Mouse (Mus musculus): ENCODE measurements around the gene C030005K15Rik. TPM values are rescaled to one million over a fixed set of nuclear protein-coding genes. Genes with fewer than 3 reads are reported as not detected.
A peak's percentile ranks its signal among the peaks of the same experiment; 100 is the strongest.
"Not testable (repeated sequence)": the region's sequence is repeated elsewhere in the genome, so short reads cannot be mapped to it uniquely, and the experiment has no call there.

C030005K15Rik gene
- polyA plus RNA-seq (2015; fragmentation: Nextera tagmentation; extraction: Ambion mirVana) = not detected in 2 replicates

DNA sequence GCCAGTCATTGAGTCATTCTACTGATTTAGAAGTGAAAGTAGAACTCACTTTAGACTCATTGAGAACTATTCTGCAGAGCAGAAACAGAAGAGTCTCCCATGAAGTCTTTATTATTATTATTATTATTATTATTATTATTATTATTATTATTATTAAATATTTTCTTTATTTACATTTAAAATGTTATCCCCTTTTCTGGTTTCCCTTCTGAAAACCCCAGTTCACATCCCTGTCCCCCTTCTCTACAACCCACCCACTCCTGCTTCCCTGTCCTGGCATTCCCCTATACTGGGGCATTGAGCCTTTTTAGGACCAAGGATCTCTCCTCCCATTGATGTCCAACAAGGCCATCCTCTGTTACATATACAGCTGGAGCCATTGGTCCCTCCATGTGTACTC is at the start of gene C030005K15Rik:
Gene C030005K15Rik (minus strand): TSS at position 101 of the 400 bp plus-strand sequence.
- not testable (repeated sequence) for H3K9ac ChIP-seq (ENCODE audit: low read length); H3K36me3 ChIP-seq (ENCODE audit: control insufficient read depth, insufficient read depth, low read length); H3K27me3 ChIP-seq (ENCODE audit: control insufficient read depth, insufficient read depth, low read length); H3K27ac ChIP-seq (replicated peaks); H3K9me3 ChIP-seq (ENCODE audit: control insufficient read depth, low read length); H3K4me2 ChIP-seq (replicated peaks; ENCODE audit: low read depth); DNase-seq (ENCODE audit: low spot score); ATAC-seq (ENCODE audit: low FRiP score, low TSS enrichment); H3K4me1 ChIP-seq (replicated peaks; ENCODE audit: control insufficient read depth, insufficient read depth); H3K4me3 ChIP-seq (ENCODE audit: low read depth, low read length)

GRCm38 (mm10) chr10:97768171-97768749 is 41.7 kb upstream of the C030005K15Rik start:
- no peaks in the 10 kb centered on the region for H3K27me3 ChIP-seq (ENCODE audit: control insufficient read depth, insufficient read depth, low read length)
- no peak overlapping the region for H3K4me3 ChIP-seq (ENCODE audit: low read depth, low read length)
- H3K9me3 ChIP-seq (ENCODE audit: control insufficient read depth, low read length) = no peaks in the 10 kb centered on the region
- WGBS = 62% methylated on average over 5 of the region's 5 CpGs
- no peak overlapping the region for H3K27ac ChIP-seq (replicated peaks)
- H3K36me3 ChIP-seq (ENCODE audit: control insufficient read depth, insufficient read depth, low read length) = no peaks in the 10 kb centered on the region
- H3K4me1 ChIP-seq (replicated peaks; ENCODE audit: control insufficient read depth, insufficient read depth) = no peaks in the 10 kb centered on the region
- ATAC-seq (ENCODE audit: low FRiP score, low TSS enrichment) = no peak
- H3K4me2 ChIP-seq (replicated peaks; ENCODE audit: low read depth) = no peak overlapping the region
- no peak overlapping the region for H3K9ac ChIP-seq (ENCODE audit: low read length)
- TF ChIP-seq CTCF (IDR thresholded peaks at IDR 0.05; ENCODE audit: low read depth) (peak; percentile 58), EP300 (optimal IDR thresholded peaks at IDR 0.05) (no peak)
- no peak for DNase-seq (ENCODE audit: low spot score)

DNA sequence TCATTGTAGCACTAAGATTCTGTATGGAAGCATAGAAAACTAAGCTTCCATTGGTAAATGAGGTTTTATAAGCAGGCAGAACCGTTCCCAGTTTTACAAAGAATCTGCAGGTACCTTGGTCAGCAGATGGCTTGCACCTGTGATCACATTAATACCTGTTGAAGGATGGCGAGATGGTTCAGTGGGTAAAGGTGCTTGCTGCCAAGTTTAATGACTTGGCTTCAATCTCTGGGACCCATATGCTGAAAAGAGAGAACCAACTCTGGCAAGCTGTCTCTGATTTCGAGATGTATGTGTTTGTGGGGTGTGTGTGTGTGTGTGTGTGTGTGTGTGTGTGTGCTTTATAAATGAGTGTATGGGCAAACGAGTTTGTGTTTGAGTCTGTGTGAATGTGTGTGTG is 27.3 kb upstream of the C030005K15Rik start:
- no peak overlapping the region for H3K4me2 ChIP-seq (replicated peaks; ENCODE audit: low read depth)
- no peak for TF ChIP-seq EP300 (optimal IDR thresholded peaks at IDR 0.05)
- no peak for TF ChIP-seq CTCF (IDR thresholded peaks at IDR 0.05; ENCODE audit: low read depth)
- ATAC-seq (ENCODE audit: low FRiP score, low TSS enrichment) (no peak), DNase-seq (ENCODE audit: low spot score) (no peak)
- no peaks in the 10 kb centered on the region for H3K9me3 ChIP-seq (ENCODE audit: control insufficient read depth, low read length)
- H3K27ac ChIP-seq (replicated peaks) = no peak overlapping the region
- H3K27me3 ChIP-seq (ENCODE audit: control insufficient read depth, insufficient read depth, low read length) = no peaks in the 10 kb centered on the region
- 80% methylated on average over 4 of the region's 4 CpGs for WGBS
- H3K9ac ChIP-seq (ENCODE audit: low read length) = no peak overlapping the region
- H3K36me3 ChIP-seq (ENCODE audit: control insufficient read depth, insufficient read depth, low read length) = no peaks in the 10 kb centered on the region
- H3K4me1 ChIP-seq (replicated peaks; ENCODE audit: control insufficient read depth, insufficient read depth) = no peaks in the 10 kb centered on the region
- no peak overlapping the region for H3K4me3 ChIP-seq (ENCODE audit: low read depth, low read length)

DNA sequence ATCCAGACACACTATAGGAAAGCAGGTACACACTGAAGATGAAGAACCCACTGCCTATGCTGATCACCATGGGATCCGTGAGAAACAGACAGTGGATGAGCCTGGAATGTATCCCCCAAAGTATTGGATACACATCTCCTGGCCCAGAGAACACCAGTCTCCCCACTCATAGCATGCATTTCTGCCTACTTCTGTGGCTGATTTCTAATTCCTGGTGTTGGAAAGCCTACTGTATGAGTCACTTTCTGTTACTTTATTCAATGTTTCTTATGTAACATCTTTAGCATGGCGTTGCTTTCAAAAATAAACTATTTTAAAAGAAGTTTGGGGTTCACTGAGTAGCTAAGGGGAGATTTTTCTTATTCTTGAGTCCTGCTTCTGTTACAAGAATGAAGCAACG is 20.7 kb upstream of the C030005K15Rik start:
- DNase-seq (ENCODE audit: low spot score) = no peak
- TF ChIP-seq EP300 (optimal IDR thresholded peaks at IDR 0.05) = no peak
- TF ChIP-seq CTCF (IDR thresholded peaks at IDR 0.05; ENCODE audit: low read depth) = no peak
- H3K9me3 ChIP-seq (ENCODE audit: control insufficient read depth, low read length) = no peaks in the 10 kb centered on the region
- ATAC-seq (ENCODE audit: low FRiP score, low TSS enrichment) = no peak
- no peaks in the 10 kb centered on the region for H3K36me3 ChIP-seq (ENCODE audit: control insufficient read depth, insufficient read depth, low read length)
- no peak overlapping the region for H3K4me2 ChIP-seq (replicated peaks; ENCODE audit: low read depth)
- H3K4me3 ChIP-seq (ENCODE audit: low read depth, low read length) = no peak overlapping the region
- no peaks in the 10 kb centered on the region for H3K27me3 ChIP-seq (ENCODE audit: control insufficient read depth, insufficient read depth, low read length)
- WGBS = 79% methylated on average over 3 of the region's 3 CpGs
- no peak overlapping the region for H3K9ac ChIP-seq (ENCODE audit: low read length)
- no peaks in the 10 kb centered on the region for H3K4me1 ChIP-seq (replicated peaks; ENCODE audit: control insufficient read depth, insufficient read depth)
- no peak overlapping the region for H3K27ac ChIP-seq (replicated peaks)

GRCm38 (mm10) chr10:97725929-97726328 is 626 bp downstream of the C030005K15Rik start:
- DNase-seq (ENCODE audit: low spot score) (no peak), ATAC-seq (ENCODE audit: low FRiP score, low TSS enrichment) (no peak)
- 15% methylated on average over 1 of the region's 1 CpGs for WGBS
- H3K36me3 ChIP-seq (ENCODE audit: control insufficient read depth, insufficient read depth, low read length) = no peaks in the 10 kb centered on the region
- H3K9ac ChIP-seq (ENCODE audit: low read length) = no peak overlapping the region
- H3K9me3 ChIP-seq (ENCODE audit: control insufficient read depth, low read length) = no peaks in the 10 kb centered on the region
- H3K4me3 ChIP-seq (ENCODE audit: low read depth, low read length) = no peak overlapping the region
- no peak overlapping the region for H3K4me2 ChIP-seq (replicated peaks; ENCODE audit: low read depth)
- TF ChIP-seq CTCF (IDR thresholded peaks at IDR 0.05; ENCODE audit: low read depth) (no peak), EP300 (optimal IDR thresholded peaks at IDR 0.05) (no peak)
- H3K27ac ChIP-seq (replicated peaks) = no peak overlapping the region
- H3K27me3 ChIP-seq (ENCODE audit: control insufficient read depth, insufficient read depth, low read length) = no peaks in the 10 kb centered on the region
- no peaks in the 10 kb centered on the region for H3K4me1 ChIP-seq (replicated peaks; ENCODE audit: control insufficient read depth, insufficient read depth)

GRCm38 (mm10) chr10:97722709-97723108 is 3.8 kb downstream of the C030005K15Rik start:
- Histone ChIP-seq H3K9ac (ENCODE audit: low read length) (no peak overlapping the region), H3K4me1 (replicated peaks; ENCODE audit: control insufficient read depth, insufficient read depth) (no peaks in the 10 kb centered on the region), H3K27ac (replicated peaks) (no peak overlapping the region), H3K36me3 (ENCODE audit: control insufficient read depth, insufficient read depth, low read length) (no peaks in the 10 kb centered on the region), H3K9me3 (ENCODE audit: control insufficient read depth, low read length) (no peaks in the 10 kb centered on the region), H3K4me2 (replicated peaks; ENCODE audit: low read depth) (no peak overlapping the region), H3K27me3 (ENCODE audit: control insufficient read depth, insufficient read depth, low read length) (no peaks in the 10 kb centered on the region), H3K4me3 (ENCODE audit: low read depth, low read length) (no peak overlapping the region)
- no peak for DNase-seq (ENCODE audit: low spot score)
- ATAC-seq (ENCODE audit: low FRiP score, low TSS enrichment) = no peak
- 93% methylated on average over 9 of the region's 9 CpGs for WGBS
- TF ChIP-seq CTCF (IDR thresholded peaks at IDR 0.05; ENCODE audit: low read depth) (no peak), EP300 (optimal IDR thresholded peaks at IDR 0.05) (no peak)

All from stomach, postnatal 0 days (tissue).